Comparison of ENCODE assay signal across 11 mouse cellular contexts in the genomic region with DNA sequence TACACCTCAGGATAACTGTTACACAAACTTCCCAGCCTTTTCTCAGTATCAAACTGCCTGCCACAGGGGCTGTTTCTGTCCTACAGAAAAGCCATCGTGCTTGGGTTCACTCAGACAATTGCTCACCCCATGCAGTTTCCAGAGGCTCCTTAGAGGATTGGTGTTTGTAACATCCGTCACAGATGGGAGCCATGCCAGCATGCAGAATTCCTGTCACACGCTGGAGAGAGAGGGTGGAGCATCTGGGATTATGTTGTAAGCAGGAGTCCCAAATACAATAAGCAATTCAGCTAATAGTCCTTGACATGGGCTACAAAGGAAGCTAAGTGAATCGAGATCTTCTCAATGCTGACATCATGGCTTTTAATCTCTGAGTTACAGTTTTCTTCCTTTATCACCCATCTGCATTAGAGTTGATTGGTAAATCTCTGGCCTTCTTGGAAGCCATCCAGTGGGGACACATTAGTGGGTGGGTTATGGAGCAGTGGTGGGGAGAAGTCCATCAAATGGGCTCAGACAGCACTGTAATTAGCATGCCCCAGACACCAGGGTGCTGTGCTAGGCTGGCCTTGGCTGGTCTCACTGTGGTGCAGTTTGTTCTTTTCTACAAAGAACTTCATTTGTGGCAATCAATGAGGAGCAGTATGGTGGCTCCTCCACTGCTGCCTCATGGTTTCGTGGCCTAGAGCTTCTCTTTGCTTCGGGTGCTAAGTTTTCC.
DNase-seq lines count a peak whose midpoint lies in the region; ATAC-seq lines count a peak whose summit lies in the region.
"Had no signal": no experiment of that assay in that cellular context is flagged by ENCODE, and none has a peak within 500 bp of the region (broad histone marks: within the 10 kb centered on the region; RNA-seq: fewer than 3 reads in every experiment).

No protein-coding gene starts in this region.

- H3K4me2 ChIP-seq in forebrain, embryonic 13.5 days, result no peak overlapping the region
- H3K4me2 ChIP-seq: embryonic facial prominence, embryonic 15.5 days had no signal

- no peaks in the 10 kb centered on the region for H3K9me3 ChIP-seq in forebrain, embryonic 13.5 days (replicated peaks)
- H3K9me3 ChIP-seq: embryonic facial prominence, embryonic 15.5 days had no signal

- H3K27ac ChIP-seq in forebrain, embryonic 13.5 days, result no peak overlapping the region
- H3K27ac ChIP-seq: embryonic facial prominence, embryonic 15.5 days; heart, adult 2 months had no signal

- 13% methylated on average over 6 of the region's 6 CpGs for WGBS in forebrain, embryonic 13.5 days

- peak; percentile 25 for DNase-seq in layer of hippocampus, adult 9-11 months
- no peak for DNase-seq in layer of hippocampus, adult 8-10 months (ENCODE audit: low spot score in 2 of 2)
- DNase-seq in lung, postnatal 14 days, result peak; percentile 3
- peak; percentile 80 for DNase-seq in retina, embryonic 14.5 days (ENCODE audit: low spot score)
- DNase-seq in adrenal gland, adult 2 months, result no peak
- DNase-seq: heart, adult 2 months; kidney, adult 2 months; thymus, postnatal 36 days had no signal

- no peak overlapping the region for H3K9ac ChIP-seq in forebrain, embryonic 13.5 days
- H3K9ac ChIP-seq: embryonic facial prominence, embryonic 15.5 days had no signal

- H3K4me1 ChIP-seq in forebrain, embryonic 13.5 days, result peaks cover 17% of the 10 kb centered on the region
- H3K4me1 ChIP-seq: embryonic facial prominence, embryonic 15.5 days had no signal

- no peaks in the 10 kb centered on the region for H3K36me3 ChIP-seq in forebrain, embryonic 13.5 days (ENCODE audit: poor library complexity, severe bottlenecking)
- H3K36me3 ChIP-seq: embryonic facial prominence, embryonic 15.5 days had no signal

- H3K27me3 ChIP-seq in forebrain, embryonic 13.5 days, result peaks cover 47% of the 10 kb centered on the region
- H3K27me3 ChIP-seq: embryonic facial prominence, embryonic 15.5 days had no signal

- ATAC-seq in forebrain, embryonic 13.5 days, result peak; percentile 96
- no peak for ATAC-seq in monocyte, adult 5-6 weeks (replicated peaks; ENCODE audit: insufficient number of reproducible peaks, low FRiP score, low TSS enrichment, poor library complexity, severe bottlenecking)

- no peak overlapping the region for H3K4me3 ChIP-seq in forebrain, embryonic 13.5 days
- H3K4me3 ChIP-seq: embryonic facial prominence, embryonic 15.5 days; heart, adult 2 months had no signal

Comparison
In these comparisons a context has a peak if more than half of its experiments do, and no peak if none do; other contexts are left out.
1. DNase-seq: peak in layer of hippocampus, adult 9-11 months (single experiment), lung, postnatal 14 days (single experiment) and retina, embryonic 14.5 days (single experiment); none in layer of hippocampus, adult 8-10 months (0 of 2) and adrenal gland, adult 2 months (single experiment).